Mouse (Mus musculus) forebrain, embryonic 16.5 days (tissue): ENCODE measurements around the gene Gm20388. TPM values are rescaled to one million over a fixed set of nuclear protein-coding genes. Genes with fewer than 3 reads are reported as not detected.
A peak's percentile ranks its signal among the peaks of the same experiment; 100 is the strongest.

Source experiments
- ATAC-seq: fragments of 200-750 bp; cut with Nextera tagmentation; 2 replicates; pipeline ENCODE4 v1.8.0; 2017; ENCODE audit warnings: mild to moderate bottlenecking, moderate library complexity
- H3K27ac ChIP-seq: fragments of 300-500 bp; sonication (generic); 2 replicates; pipeline ENCODE4 v1.5.1; 2014; ENCODE audit warnings: low read length, control low read depth
- H3K27me3 ChIP-seq: fragments of 300-500 bp; sonication (generic); replicated peaks from 2 replicates; pipeline ENCODE4 v1.6.1; 2014; ENCODE audit warnings: low read length; ENCODE audit not compliant: control insufficient read depth, insufficient read depth
- H3K36me3 ChIP-seq: fragments of 300-500 bp; sonication (generic); 2 replicates; pipeline ENCODE4 v1.6.1; 2014; ENCODE audit not compliant: control insufficient read depth, insufficient read depth
- H3K4me1 ChIP-seq: fragments of 300-500 bp; sonication (generic); replicated peaks from 2 replicates; pipeline ENCODE4 v1.6.1; 2014; ENCODE audit warnings: low read length; ENCODE audit not compliant: control insufficient read depth, insufficient read depth
- H3K4me2 ChIP-seq: fragments of 300-500 bp; sonication (generic); 2 replicates; pipeline ENCODE4 v1.6.1; 2014; ENCODE audit warnings: mild to moderate bottlenecking, low read length, control low read depth
- H3K4me3 ChIP-seq: fragments of 300-500 bp; sonication (generic); replicated peaks from 2 replicates; pipeline ENCODE4 v1.5.1; 2014; ENCODE audit warnings: mild to moderate bottlenecking, low read length, control low read depth
- H3K9ac ChIP-seq: fragments of 300-500 bp; sonication (generic); replicated peaks from 2 replicates; pipeline ENCODE4 v1.6.1; 2014; ENCODE audit warnings: low read depth, low read length, control low read depth
- H3K9me3 ChIP-seq: fragments of 300-500 bp; sonication (generic); 2 replicates; pipeline ENCODE4 v1.6.1; 2016; ENCODE audit warnings: low read length; ENCODE audit not compliant: control insufficient read depth
- WGBS: fragments of 180-500 bp; shearing (Covaris S2); extraction: QIAGEN DNeasy Blood & Tissue Kit; methylation state at CpG from one replicate; pipeline ENCODE4 v1.1.7; 2014; 5-methylcytosine and 5-hydroxymethylcytosine counted together
- polyA plus RNA-seq: library from polyadenylated mRNA; unstranded; fragments of >200 nt; fragmentation: Nextera tagmentation; extraction: Ambion mirVana; gene quantifications from 2 replicates; pipeline ENCODE4 v1.2.1, GENCODE M21; 2015

Gm20388 gene
- polyA plus RNA-seq, 1 experiment from 2014 or later = 4.7 TPM

GRCm38 (mm10) chr8:120890068-120890467 lies 979.4 kb downstream of the Gm20388 start:
- ATAC-seq = no peak
- H3K36me3 ChIP-seq = no peaks in the 10 kb centered on the region
- H3K27me3 ChIP-seq = peaks cover 85% of the 10 kb centered on the region
- H3K4me1 ChIP-seq = no peaks in the 10 kb centered on the region
- H3K9me3 ChIP-seq = no peaks in the 10 kb centered on the region
- no peak overlapping the region for H3K9ac ChIP-seq
- no peak overlapping the region for H3K27ac ChIP-seq
- no peak overlapping the region for H3K4me2 ChIP-seq
- WGBS = 2% methylated on average over 11 of the region's 11 CpGs
- H3K4me3 ChIP-seq = no peak overlapping the region

- H3K27me3 ChIP-seq = peaks cover 56% of the 10 kb centered on the region
Observed at GRCm38 (mm10) chr8:120895009-120895408, 984.4 kb downstream of the Gm20388 start.

GRCm38 (mm10) chr8:120895600-120895999 lies 985.0 kb downstream of the Gm20388 start:
- Histone ChIP-seq H3K4me3 (0 out of 2 replicates have a peak overlapping the region, but pooled peaks have one; percentile 4), H3K9ac (peak overlapping the region; percentile 35; the same call in 1 of the 2 replicates), H3K27me3 (peaks cover 52% of the 10 kb centered on the region), H3K36me3 (no peaks in the 10 kb centered on the region), H3K27ac (no peak overlapping the region), H3K9me3 (no peaks in the 10 kb centered on the region; the same call in 1 of the 2 replicates), H3K4me1 (0 out of 2 replicates have a peak, but pooled peaks cover 3% of the 10 kb centered on the region), H3K4me2 (peak overlapping the region; percentile 30)
- WGBS = 2% methylated on average over 13 of the region's 13 CpGs
- ATAC-seq = no peak

More at GRCm38 (mm10) chr8:120895009-120895408, 984.4 kb downstream of the Gm20388 start:
- H3K9me3 ChIP-seq = no peaks in the 10 kb centered on the region; the same call in 1 of the 2 replicates
- no peak overlapping the region for H3K4me3 ChIP-seq
- WGBS = 4% methylated on average over 4 of the region's 4 CpGs
- no peak overlapping the region for H3K9ac ChIP-seq
- H3K4me2 ChIP-seq = no peak overlapping the region
- H3K36me3 ChIP-seq = no peaks in the 10 kb centered on the region
- ATAC-seq = no peak
- H3K27ac ChIP-seq = no peak overlapping the region
- 0 out of 2 replicates have a peak, but pooled peaks cover 3% of the 10 kb centered on the region for H3K4me1 ChIP-seq

GRCm38 (mm10) chr8:120896203-120896602 lies 985.6 kb downstream of the Gm20388 start:
- WGBS = 29% methylated on average over 13 of the region's 13 CpGs
- no peaks in the 10 kb centered on the region; the same call in 1 of the 2 replicates for H3K9me3 ChIP-seq
- peak overlapping the region; percentile 35; the same call in 1 of the 2 replicates for H3K9ac ChIP-seq
- H3K27ac ChIP-seq = no peak overlapping the region
- peak overlapping the region; percentile 4; the same call in 1 of the 2 replicates for H3K4me3 ChIP-seq
- H3K27me3 ChIP-seq = peaks cover 50% of the 10 kb centered on the region
- H3K4me2 ChIP-seq = peak overlapping the region; percentile 30
- H3K36me3 ChIP-seq = no peaks in the 10 kb centered on the region
- no peak for ATAC-seq
- 0 out of 2 replicates have a peak, but pooled peaks cover 3% of the 10 kb centered on the region for H3K4me1 ChIP-seq

GRCm38 (mm10) chr8:120898008-120898407 lies 987.4 kb downstream of the Gm20388 start:
- H3K27me3 ChIP-seq = peaks cover 34% of the 10 kb centered on the region

GRCm38 (mm10) chr8:120898828-120899407 lies 988.3 kb downstream of the Gm20388 start:
- no peak for ATAC-seq
- WGBS = 69% methylated on average over 17 of the region's 17 CpGs
- no peak overlapping the region for H3K4me2 ChIP-seq
- no peak overlapping the region for H3K27ac ChIP-seq
- H3K9ac ChIP-seq = no peak overlapping the region
- H3K9me3 ChIP-seq = no peaks in the 10 kb centered on the region; the same call in 1 of the 2 replicates
- H3K27me3 ChIP-seq = peaks cover 26% of the 10 kb centered on the region
- 0 out of 2 replicates have a peak, but pooled peaks cover 3% of the 10 kb centered on the region for H3K4me1 ChIP-seq
- H3K36me3 ChIP-seq = no peaks in the 10 kb centered on the region
- no peak overlapping the region for H3K4me3 ChIP-seq

More at GRCm38 (mm10) chr8:120898008-120898407, 987.4 kb downstream of the Gm20388 start:
- H3K9me3 ChIP-seq = no peaks in the 10 kb centered on the region; the same call in 1 of the 2 replicates
- H3K4me2 ChIP-seq = no peak overlapping the region
- H3K4me3 ChIP-seq = no peak overlapping the region
- H3K36me3 ChIP-seq = no peaks in the 10 kb centered on the region
- WGBS = 54% methylated on average over 4 of the region's 4 CpGs
- H3K27ac ChIP-seq = no peak overlapping the region
- H3K4me1 ChIP-seq = 0 out of 2 replicates have a peak, but pooled peaks cover 3% of the 10 kb centered on the region
- ATAC-seq = no peak
- no peak overlapping the region for H3K9ac ChIP-seq

GRCm38 (mm10) chr8:120902346-120902745 lies 991.7 kb downstream of the Gm20388 start:
- Histone ChIP-seq H3K27me3 (no peaks in the 10 kb centered on the region), H3K4me3 (no peak overlapping the region), H3K9me3 (no peaks in the 10 kb centered on the region; the same call in 1 of the 2 replicates), H3K4me1 (no peaks in the 10 kb centered on the region), H3K36me3 (no peaks in the 10 kb centered on the region), H3K9ac (no peak overlapping the region), H3K4me2 (no peak overlapping the region), H3K27ac (no peak overlapping the region)
- 29% methylated on average over 11 of the region's 11 CpGs for WGBS
- ATAC-seq = no peak

- Histone ChIP-seq H3K9me3 (no peaks in the 10 kb centered on the region), H3K27ac (no peak overlapping the region), H3K4me3 (no peak overlapping the region), H3K9ac (no peak overlapping the region), H3K27me3 (no peaks in the 10 kb centered on the region), H3K4me2 (no peak overlapping the region), H3K36me3 (no peaks in the 10 kb centered on the region), H3K4me1 (no peaks in the 10 kb centered on the region)
- WGBS = 78% methylated on average over 6 of the region's 6 CpGs
- no peak for ATAC-seq
Observed at GRCm38 (mm10) chr8:120907671-120908070, 997.0 kb downstream of the Gm20388 start.

GRCm38 (mm10) chr8:120910936-120911335 lies 1000.3 kb downstream of the Gm20388 start:
- no peaks in the 10 kb centered on the region for H3K9me3 ChIP-seq
- no peak overlapping the region for H3K4me3 ChIP-seq
- no peaks in the 10 kb centered on the region for H3K4me1 ChIP-seq
- no peak overlapping the region for H3K4me2 ChIP-seq
- no peak overlapping the region for H3K27ac ChIP-seq
- H3K9ac ChIP-seq = no peak overlapping the region
- no peak for ATAC-seq
- no peaks in the 10 kb centered on the region for H3K27me3 ChIP-seq
- 74% methylated on average over 2 of the region's 2 CpGs for WGBS
- H3K36me3 ChIP-seq = no peaks in the 10 kb centered on the region
